Mouse (Mus musculus): ENCODE data around the gene Slc2a3. TPM values are rescaled to one million over a fixed set of nuclear protein-coding genes. Genes with fewer than 3 reads are reported as not detected.
A peak's percentile ranks its signal among the peaks of the same experiment; 100 is the strongest.
"Not testable (repeated sequence)": the region's sequence is repeated elsewhere in the genome, so short reads cannot be mapped to it uniquely, and the experiment has no call there.

Gene Slc2a3
- polyA plus RNA-seq, 1 experiment from 2014 or later = 8.4 TPM

GRCm38 (mm10) chr6:122772701-122773100 is 28.7 kb downstream of the Slc2a3 start:
- no peak overlapping the region for H3K9ac ChIP-seq
- no peak overlapping the region for H3K4me3 ChIP-seq
- ATAC-seq (replicated peaks; ENCODE audit: insufficient number of reproducible peaks, insufficient read depth, low FRiP score, low read depth) = no peak
- no peak overlapping the region for H3K27ac ChIP-seq
- H3K36me3 ChIP-seq = no peaks in the 10 kb centered on the region
- WGBS = 18% methylated on average over 6 of the region's 6 CpGs
- H3K4me1 ChIP-seq (replicated peaks) = no peaks in the 10 kb centered on the region
- no peak overlapping the region for H3K4me2 ChIP-seq
- no peaks in the 10 kb centered on the region for H3K9me3 ChIP-seq (replicated peaks)
- no peaks in the 10 kb centered on the region for H3K27me3 ChIP-seq

DNA sequence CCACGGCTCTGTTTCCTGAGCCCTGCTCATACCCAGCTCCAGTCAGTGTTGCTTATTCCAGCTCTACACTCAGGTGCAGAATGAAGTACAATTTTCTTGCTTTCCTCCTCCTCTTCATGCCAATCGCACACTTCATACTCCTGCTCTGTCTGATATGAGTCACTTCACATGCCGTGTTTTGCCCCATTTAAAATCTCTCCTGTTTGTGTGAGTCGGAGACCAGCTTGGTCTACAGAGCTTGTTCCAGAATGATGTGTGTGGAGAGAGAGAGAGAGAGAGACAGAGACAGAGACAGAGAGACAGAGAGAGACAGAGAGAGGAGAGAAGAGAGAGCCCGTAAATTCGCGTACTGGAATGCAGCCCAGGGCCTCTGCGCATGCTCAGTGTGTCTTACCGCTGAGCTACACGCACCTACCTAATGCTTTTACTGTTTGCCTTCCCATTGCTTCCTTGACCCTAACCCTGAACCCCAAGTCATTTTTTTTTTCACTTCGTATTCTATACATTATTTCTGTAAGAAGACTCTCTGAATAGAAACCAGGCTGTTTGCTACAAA is 30.6 kb downstream of the Slc2a3 start:
- no peak for ATAC-seq (replicated peaks; ENCODE audit: insufficient number of reproducible peaks, insufficient read depth, low FRiP score, low read depth)
- H3K36me3 ChIP-seq = no peaks in the 10 kb centered on the region
- no peak overlapping the region for H3K27ac ChIP-seq
- H3K4me3 ChIP-seq = no peak overlapping the region
- WGBS = 84% methylated on average over 11 of the region's 11 CpGs
- no peaks in the 10 kb centered on the region for H3K9me3 ChIP-seq (replicated peaks)
- no peaks in the 10 kb centered on the region for H3K27me3 ChIP-seq
- no peaks in the 10 kb centered on the region for H3K4me1 ChIP-seq (replicated peaks)
- no peak overlapping the region for H3K9ac ChIP-seq
- H3K4me2 ChIP-seq = no peak overlapping the region

DNA sequence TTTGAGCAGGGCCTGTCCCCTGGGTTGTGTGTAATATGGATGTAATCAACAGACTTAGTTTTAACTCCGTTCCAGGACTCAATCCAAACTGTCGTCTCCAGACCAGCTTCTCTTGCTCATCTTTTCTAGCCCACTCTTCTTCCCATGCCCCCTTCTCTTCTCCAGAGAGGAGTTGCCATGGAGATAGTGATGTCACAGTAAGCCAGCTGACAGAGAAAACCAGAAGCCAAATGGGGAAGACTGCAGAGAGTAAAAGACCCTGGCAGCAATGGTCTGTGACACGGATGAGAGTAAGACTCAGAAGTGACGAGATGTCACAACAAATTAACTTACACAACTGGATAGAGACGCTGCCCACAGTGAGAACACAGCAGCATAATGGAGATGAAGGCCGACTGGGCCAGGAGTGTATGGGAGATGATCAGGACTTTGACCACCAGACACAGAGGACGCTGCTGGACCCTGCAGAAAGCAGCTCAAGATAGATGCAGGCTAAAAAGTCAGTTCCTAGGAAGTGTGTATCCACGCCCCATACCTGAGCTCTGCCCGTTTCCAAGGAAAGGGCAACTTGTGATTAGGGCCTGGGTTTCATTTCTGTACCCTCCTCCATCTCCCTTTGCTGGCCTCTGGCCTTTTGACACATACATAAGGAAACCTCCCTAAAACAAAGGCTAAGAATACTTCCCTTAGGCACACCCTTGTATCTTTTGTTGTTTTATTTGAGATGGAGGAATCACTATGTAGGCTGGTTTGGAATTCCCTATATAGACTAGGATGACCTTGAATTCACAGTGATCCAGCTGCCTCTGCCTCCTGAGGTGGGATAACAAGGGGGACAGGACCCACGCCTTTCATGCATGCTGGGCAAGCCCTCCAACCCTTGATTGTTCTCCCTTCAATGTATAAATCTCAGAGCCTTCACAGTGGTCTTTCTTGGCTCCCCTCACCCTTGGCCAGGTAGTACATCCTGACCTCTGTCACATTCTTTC is 31.4 kb downstream of the Slc2a3 start:
- no peak overlapping the region for H3K4me2 ChIP-seq
- ATAC-seq (replicated peaks; ENCODE audit: insufficient number of reproducible peaks, insufficient read depth, low FRiP score, low read depth) = no peak
- no peaks in the 10 kb centered on the region for H3K27me3 ChIP-seq
- no peak overlapping the region for H3K4me3 ChIP-seq
- no peak overlapping the region for H3K9ac ChIP-seq
- WGBS = 72% methylated on average over 10 of the region's 10 CpGs
- H3K27ac ChIP-seq = no peak overlapping the region
- peaks cover 3% of the 10 kb centered on the region for H3K4me1 ChIP-seq (replicated peaks)
- H3K36me3 ChIP-seq = no peaks in the 10 kb centered on the region
- no peaks in the 10 kb centered on the region for H3K9me3 ChIP-seq (replicated peaks)

DNA sequence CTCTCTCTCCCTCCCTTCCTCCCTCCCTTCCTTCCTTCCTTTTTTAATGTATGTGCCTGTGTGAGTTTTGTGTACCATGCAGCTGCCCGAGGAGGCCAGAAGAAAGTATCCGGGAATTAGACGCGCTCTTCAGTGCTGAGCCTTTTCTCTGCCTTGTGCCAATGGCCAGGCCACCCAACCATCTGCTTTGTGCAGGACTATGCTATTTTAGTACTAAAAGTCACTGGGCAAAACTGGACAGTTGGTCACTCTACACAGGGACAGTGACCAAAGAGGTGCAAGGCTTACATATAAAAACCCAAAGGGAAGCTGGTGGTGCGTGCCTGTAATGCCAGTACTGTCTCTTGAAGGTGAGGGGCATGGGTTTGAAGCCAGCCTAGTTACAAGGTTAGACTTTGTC is 33.2 kb downstream of the Slc2a3 start:
- Histone ChIP-seq H3K27ac (no peak overlapping the region), H3K4me3 (no peak overlapping the region), H3K27me3 (no peaks in the 10 kb centered on the region), H3K9me3 (replicated peaks) (no peaks in the 10 kb centered on the region), H3K4me2 (no peak overlapping the region), H3K4me1 (replicated peaks) (peaks cover 14% of the 10 kb centered on the region), H3K36me3 (no peaks in the 10 kb centered on the region), H3K9ac (no peak overlapping the region)
- no peak for ATAC-seq (replicated peaks; ENCODE audit: insufficient number of reproducible peaks, insufficient read depth, low FRiP score, low read depth)
- WGBS = 78% methylated on average over 5 of the region's 5 CpGs

DNA sequence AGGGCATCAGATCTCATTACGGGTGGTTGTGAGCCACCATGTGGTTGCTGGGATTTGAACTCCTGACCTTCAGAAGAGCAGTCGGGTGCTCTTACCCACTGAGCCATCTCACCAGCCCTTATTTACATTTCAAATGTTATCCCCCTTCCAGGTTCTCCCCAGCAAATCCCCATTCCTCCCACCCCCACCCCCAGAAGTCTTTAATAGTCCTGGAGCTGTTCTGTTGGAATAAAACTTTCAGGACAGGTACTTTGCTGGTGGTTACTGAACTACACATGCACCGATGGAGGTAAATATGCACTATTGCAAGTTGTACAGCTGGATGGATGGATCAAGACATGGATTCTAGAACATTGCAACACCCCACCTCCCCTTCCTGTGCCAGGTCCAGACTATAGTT is 34.4 kb downstream of the Slc2a3 start:
- peaks cover 14% of the 10 kb centered on the region for H3K4me1 ChIP-seq (replicated peaks)
- H3K36me3 ChIP-seq; H3K4me3 ChIP-seq; H3K27me3 ChIP-seq; ATAC-seq (replicated peaks; ENCODE audit: insufficient number of reproducible peaks, insufficient read depth, low FRiP score, low read depth); H3K4me2 ChIP-seq; H3K27ac ChIP-seq; H3K9ac ChIP-seq; H3K9me3 ChIP-seq (replicated peaks): not testable (repeated sequence)
- WGBS = 73% methylated on average over 3 of the region's 3 CpGs

DNA sequence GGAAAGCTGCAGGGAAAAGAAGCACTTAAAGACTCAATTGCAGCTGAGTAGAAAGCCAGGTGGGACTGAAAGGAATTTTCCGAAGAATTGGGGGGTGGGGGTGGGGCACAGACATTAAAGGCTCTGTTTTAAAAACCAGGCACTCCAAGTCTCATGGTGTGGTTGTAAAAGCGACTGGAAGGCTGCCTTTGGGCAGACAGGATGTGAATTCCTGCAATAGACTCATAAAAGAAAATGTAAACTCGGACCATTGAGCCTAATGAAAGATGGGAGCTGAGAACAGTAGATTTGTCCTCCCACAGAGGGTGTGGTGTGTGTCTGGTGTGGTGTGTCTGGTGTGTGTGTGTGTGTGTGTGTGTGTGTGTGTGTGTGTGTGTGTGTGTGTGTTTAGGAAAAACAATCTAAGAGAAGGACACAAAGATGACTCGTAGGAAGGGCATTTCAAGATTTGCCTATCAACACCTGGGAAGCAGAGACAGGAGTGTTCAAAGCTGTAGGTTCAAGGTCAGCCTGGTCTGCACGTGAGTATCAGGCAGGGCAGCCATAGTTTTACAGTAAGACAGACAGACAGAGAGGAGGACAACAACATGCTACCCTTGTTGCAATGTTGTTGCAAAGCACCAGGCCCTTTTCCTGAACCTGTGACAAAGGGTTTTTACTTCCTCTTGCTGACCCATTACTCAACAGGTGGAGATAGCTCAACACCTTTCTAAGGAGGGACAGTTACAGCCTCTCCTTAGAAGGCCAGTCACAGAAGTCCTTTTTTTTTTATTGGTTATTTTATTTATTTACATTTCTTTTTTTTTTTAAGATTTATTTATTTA is 35.1 kb downstream of the Slc2a3 start:
- no peak for ATAC-seq (replicated peaks; ENCODE audit: insufficient number of reproducible peaks, insufficient read depth, low FRiP score, low read depth)
- Histone ChIP-seq H3K36me3 (no peaks in the 10 kb centered on the region), H3K9me3 (replicated peaks) (no peaks in the 10 kb centered on the region), H3K27ac (no peak overlapping the region), H3K9ac (no peak overlapping the region), H3K4me1 (replicated peaks) (peaks cover 14% of the 10 kb centered on the region), H3K4me3 (no peak overlapping the region), H3K4me2 (no peak overlapping the region), H3K27me3 (0 out of 2 replicates have a peak, but pooled peaks cover 3% of the 10 kb centered on the region)
- WGBS = 31% methylated on average over 5 of the region's 5 CpGs

- Histone ChIP-seq H3K4me3 (peak overlapping the region; percentile 56), H3K27ac (no peak overlapping the region), H3K36me3 (no peaks in the 10 kb centered on the region), H3K9me3 (replicated peaks) (no peaks in the 10 kb centered on the region), H3K9ac (0 out of 2 replicates have a peak overlapping the region, but pooled peaks have one; percentile 52), H3K4me1 (replicated peaks) (peaks cover 18% of the 10 kb centered on the region), H3K27me3 (0 out of 2 replicates have a peak, but pooled peaks cover 3% of the 10 kb centered on the region), H3K4me2 (peak overlapping the region; percentile 97)
- WGBS = 18% methylated on average over 9 of the region's 9 CpGs
- no peak for ATAC-seq (replicated peaks; ENCODE audit: insufficient number of reproducible peaks, insufficient read depth, low FRiP score, low read depth)
Observed at GRCm38 (mm10) chr6:122765298-122765956, 36.0 kb downstream of the Slc2a3 start.

GRCm38 (mm10) chr6:122764446-122765297 is 36.8 kb downstream of the Slc2a3 start:
- H3K9ac ChIP-seq = peak overlapping the region; percentile 52; the same call in 1 of the 2 replicates
- no peaks in the 10 kb centered on the region for H3K9me3 ChIP-seq (replicated peaks)
- H3K36me3 ChIP-seq = no peaks in the 10 kb centered on the region
- WGBS = under 1% methylated on average over 56 of the region's 56 CpGs
- peak overlapping the region; percentile 56 for H3K4me3 ChIP-seq
- peak; percentile 45 for ATAC-seq (replicated peaks; ENCODE audit: insufficient number of reproducible peaks, insufficient read depth, low FRiP score, low read depth)
- peak overlapping the region; percentile 97 for H3K4me2 ChIP-seq
- no peak overlapping the region for H3K27ac ChIP-seq
- peaks cover 19% of the 10 kb centered on the region for H3K4me1 ChIP-seq (replicated peaks)
- 0 out of 2 replicates have a peak, but pooled peaks cover 3% of the 10 kb centered on the region for H3K27me3 ChIP-seq

- 37% methylated on average over 17 of the region's 17 CpGs for WGBS
- H3K27ac ChIP-seq = no peak overlapping the region
- peak overlapping the region; percentile 52; the same call in 1 of the 2 replicates for H3K9ac ChIP-seq
- peak overlapping the region; percentile 97 for H3K4me2 ChIP-seq
- H3K36me3 ChIP-seq = no peaks in the 10 kb centered on the region
- H3K4me1 ChIP-seq (replicated peaks) = peaks cover 19% of the 10 kb centered on the region
- H3K27me3 ChIP-seq = 0 out of 2 replicates have a peak, but pooled peaks cover 3% of the 10 kb centered on the region
- H3K9me3 ChIP-seq (replicated peaks) = no peaks in the 10 kb centered on the region
- peak overlapping the region; percentile 56 for H3K4me3 ChIP-seq
- ATAC-seq (replicated peaks; ENCODE audit: insufficient number of reproducible peaks, insufficient read depth, low FRiP score, low read depth) = no peak
Observed at GRCm38 (mm10) chr6:122763844-122764445, 37.5 kb downstream of the Slc2a3 start.
